Mouse (Mus musculus) midbrain, embryonic 10.5 days (tissue): ENCODE data around the gene Fam234a. TPM values are rescaled to one million over a fixed set of nuclear protein-coding genes. Genes with fewer than 3 reads are reported as not detected.

Experiments used
- DNase-seq: peaks from one replicate; pipeline ENCODE4 v3.0.0-alpha.2; 2017; ENCODE audit warnings: low spot score
- H3K27ac ChIP-seq: fragments of 300-500 bp; sonication (generic); replicated peaks from 2 replicates; pipeline ENCODE4 v1.5.1; 2016; ENCODE audit warnings: mild to moderate bottlenecking
- H3K27me3 ChIP-seq: fragments of 300-500 bp; sonication (generic); 2 replicates; pipeline ENCODE4 v1.6.1; 2016; ENCODE audit warnings: low read depth, mild to moderate bottlenecking; ENCODE audit not compliant: poor library complexity, severe bottlenecking
- H3K36me3 ChIP-seq: fragments of 300-500 bp; sonication (generic); 2 replicates; pipeline ENCODE4 v1.6.1; 2016; ENCODE audit warnings: mild to moderate bottlenecking, moderate library complexity
- H3K4me1 ChIP-seq: fragments of 300-500 bp; sonication (generic); 2 replicates; pipeline ENCODE4 v1.6.1; 2016
- H3K4me3 ChIP-seq: fragments of 300-500 bp; sonication (generic); 2 replicates; pipeline ENCODE4 v1.5.1; 2016; ENCODE audit warnings: mild to moderate bottlenecking, moderate library complexity
- H3K9me3 ChIP-seq: fragments of 300-500 bp; sonication (generic); replicated peaks from 2 replicates; pipeline ENCODE4 v1.6.1; 2016; ENCODE audit warnings: mild to moderate bottlenecking
- WGBS: fragments of 180-500 bp; shearing (Covaris S2); methylation state at CpG from one replicate; pipeline ENCODE4 v1.1.7; 2016; 5-methylcytosine and 5-hydroxymethylcytosine counted together
- polyA plus RNA-seq: library from polyadenylated mRNA; unstranded; fragments of >200 nt; fragmentation: Nextera tagmentation; extraction: Ambion mirVana; gene quantifications from 2 replicates; pipeline ENCODE4 v1.2.1, GENCODE M21; 2016

Gene Fam234a
- polyA plus RNA-seq, 1 experiment from 2014 or later: 27.6 TPM

DNA sequence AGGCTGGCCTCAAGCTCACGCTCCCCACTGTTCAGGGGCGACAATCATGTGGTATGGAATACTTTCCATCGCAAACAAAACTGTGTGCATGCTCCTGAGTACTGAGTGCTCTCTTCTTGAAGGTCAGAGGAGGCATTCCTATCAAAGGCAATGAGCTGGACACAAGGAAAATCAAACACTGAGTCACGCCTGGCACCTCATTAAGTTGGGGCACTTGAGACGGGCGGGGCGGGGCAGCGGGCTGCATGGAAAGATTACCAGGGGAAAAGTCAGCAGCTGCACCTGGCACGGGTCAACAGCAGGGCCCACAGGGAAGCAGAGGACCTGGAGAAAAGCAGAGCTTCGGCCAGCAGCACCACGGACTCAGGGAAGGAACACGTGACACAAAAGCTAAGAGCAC is 18.9 kb downstream of the Fam234a start:
- Histone ChIP-seq H3K36me3 (no peaks in the 10 kb centered on the region), H3K4me3 (no peak overlapping the region), H3K27ac (no peak overlapping the region), H3K4me1 (no peaks in the 10 kb centered on the region), H3K9me3 (no peaks in the 10 kb centered on the region), H3K27me3 (no peaks in the 10 kb centered on the region)
- no peak for DNase-seq
- WGBS: 89% methylated on average over 12 of the region's 12 CpGs

DNA sequence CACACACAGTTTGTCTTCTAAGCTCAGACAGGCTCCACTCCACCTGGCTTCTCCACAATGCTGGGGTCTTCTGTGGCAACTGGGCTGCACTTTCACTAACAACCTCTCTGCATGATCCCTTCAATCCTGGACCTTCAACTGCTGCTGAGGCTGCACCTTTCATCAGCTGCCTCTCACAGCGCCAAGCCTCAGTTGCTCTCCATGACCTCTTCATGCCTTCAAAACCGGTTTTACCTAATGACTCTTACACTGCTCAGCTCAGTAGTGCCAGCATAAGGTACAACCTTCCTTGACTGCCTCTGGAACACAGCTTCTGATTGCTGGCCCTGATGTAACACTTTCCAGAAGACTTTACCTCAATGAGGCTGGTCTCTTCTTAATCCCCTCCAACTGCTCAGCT is 22.5 kb downstream of the Fam234a start:
- no peaks in the 10 kb centered on the region for H3K9me3 ChIP-seq
- no peak for DNase-seq
- no peaks in the 10 kb centered on the region for H3K27me3 ChIP-seq
- H3K4me1 ChIP-seq: no peaks in the 10 kb centered on the region
- no peak overlapping the region for H3K4me3 ChIP-seq
- H3K36me3 ChIP-seq: 0 out of 2 replicates have a peak, but pooled peaks cover 10% of the 10 kb centered on the region
- H3K27ac ChIP-seq: no peak overlapping the region
- WGBS: 77% methylated on average over 2 of the region's 2 CpGs

- no peak for DNase-seq
- WGBS: 88% methylated on average over 11 of the region's 11 CpGs
- Histone ChIP-seq H3K27me3 (no peaks in the 10 kb centered on the region), H3K36me3 (peaks cover 8% of the 10 kb centered on the region), H3K4me1 (no peaks in the 10 kb centered on the region), H3K27ac (no peak overlapping the region), H3K9me3 (no peaks in the 10 kb centered on the region), H3K4me3 (no peak overlapping the region)
These were observed 31.4 kb downstream of the Fam234a start for GRCm38 (mm10) chr17:26212681-26213080.

DNA sequence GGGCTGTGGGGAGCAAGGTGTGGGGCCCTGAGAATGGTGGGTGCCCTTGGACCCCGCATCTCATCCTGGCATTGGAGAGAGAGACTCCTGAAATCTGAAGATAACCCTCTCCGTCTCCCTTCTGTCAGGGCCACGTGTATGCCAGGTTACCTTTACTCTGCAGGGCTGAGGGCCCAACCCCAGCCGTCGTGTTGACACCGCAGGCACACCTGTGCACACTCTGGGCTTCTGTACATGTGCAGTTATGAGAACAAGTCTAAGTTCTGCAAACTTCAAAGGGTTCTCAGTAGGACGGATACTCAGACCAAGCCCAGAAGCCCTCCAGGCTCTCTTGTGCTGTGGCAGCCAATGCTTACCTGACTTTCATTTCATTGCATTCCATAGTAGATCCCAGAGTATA is 31.8 kb downstream of the Fam234a start:
- 90% methylated on average over 7 of the region's 7 CpGs for WGBS
- no peak overlapping the region for H3K4me3 ChIP-seq
- no peaks in the 10 kb centered on the region for H3K4me1 ChIP-seq
- H3K9me3 ChIP-seq: no peaks in the 10 kb centered on the region
- no peak for DNase-seq
- H3K27me3 ChIP-seq: no peaks in the 10 kb centered on the region
- no peak overlapping the region for H3K27ac ChIP-seq
- H3K36me3 ChIP-seq: peaks cover 8% of the 10 kb centered on the region

- H3K27ac ChIP-seq: no peak within 1 kb of the TSS
- no peak within 1 kb of the TSS for H3K4me3 ChIP-seq
- DNase-seq: no peak
- H3K36me3 ChIP-seq: no peaks in the 10 kb centered on the region
- H3K9me3 ChIP-seq: no peaks in the 10 kb centered on the region
- WGBS: 89% methylated on average over 12 of the region's 12 CpGs
- H3K27me3 ChIP-seq: peaks cover 33% of the 10 kb centered on the region
- peaks cover 23% of the 10 kb centered on the region for H3K4me1 ChIP-seq
These were observed 36.4 kb downstream of the Fam234a start, which contains the start of gene Arhgdig for GRCm38 (mm10) chr17:26207686-26208085. Arhgdig (minus strand) TSS chr17:26207786.

GRCm38 (mm10) chr17:26206392-26206791 is 37.6 kb downstream of the Fam234a start:
- WGBS: 85% methylated on average over 1 of the region's 1 CpGs
- Histone ChIP-seq H3K9me3 (no peaks in the 10 kb centered on the region), H3K36me3 (no peaks in the 10 kb centered on the region), H3K27ac (no peak overlapping the region), H3K27me3 (peaks cover 46% of the 10 kb centered on the region), H3K4me3 (no peak overlapping the region), H3K4me1 (peaks cover 26% of the 10 kb centered on the region)
- no peak for DNase-seq

DNA sequence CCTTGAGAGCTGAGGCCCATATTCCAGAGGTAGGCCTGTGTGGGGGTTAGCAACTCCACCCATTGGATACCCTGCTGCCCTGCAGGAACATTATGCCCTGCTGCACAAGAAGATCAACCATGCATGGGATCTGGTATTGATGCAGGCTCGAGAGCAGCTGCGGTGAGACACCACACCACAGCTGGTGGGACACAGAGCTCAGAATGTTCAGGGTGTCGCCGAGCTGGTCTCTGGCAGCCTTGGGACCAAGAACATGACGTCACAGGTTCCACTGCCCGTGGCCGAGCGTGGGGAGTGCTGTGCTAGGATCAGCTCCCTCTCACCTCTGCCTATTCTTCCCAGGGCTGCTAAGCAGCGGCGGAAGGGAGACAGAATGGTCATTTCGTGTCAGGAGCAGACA is 39.3 kb downstream of the Fam234a start:
- H3K27me3 ChIP-seq: peaks cover 63% of the 10 kb centered on the region
- DNase-seq: no peak
- H3K4me1 ChIP-seq: peaks cover 37% of the 10 kb centered on the region
- H3K36me3 ChIP-seq: no peaks in the 10 kb centered on the region
- 36% methylated on average over 11 of the region's 11 CpGs for WGBS
- H3K9me3 ChIP-seq: no peaks in the 10 kb centered on the region
- H3K4me3 ChIP-seq: no peak overlapping the region
- H3K27ac ChIP-seq: no peak overlapping the region; the same call in 1 of the 2 replicates

DNA sequence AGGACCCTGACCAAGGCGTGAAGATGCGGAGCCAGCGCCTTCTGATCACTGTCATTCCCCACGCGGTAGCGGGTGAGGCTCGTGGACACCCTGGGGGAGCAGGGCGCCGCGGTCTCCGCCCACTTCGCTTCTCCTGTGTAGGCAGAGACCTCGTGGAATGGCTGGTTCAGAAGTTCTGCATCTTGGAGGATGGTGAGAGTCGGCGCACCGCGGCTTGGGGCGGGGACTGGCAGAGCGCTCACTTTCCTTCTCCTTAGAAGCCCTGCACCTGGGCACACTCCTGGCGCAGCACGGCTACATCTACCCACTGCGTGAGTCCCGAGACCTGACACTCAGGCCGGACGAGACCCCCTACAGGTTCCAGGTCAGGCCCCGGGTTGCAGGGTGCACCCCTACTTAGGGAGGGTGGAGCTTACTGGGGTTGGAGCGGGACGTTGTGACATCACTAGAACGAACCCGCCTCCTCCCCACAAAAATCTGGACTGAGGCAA is 40.7 kb downstream of the Fam234a start:
- H3K9me3 ChIP-seq: no peaks in the 10 kb centered on the region
- H3K27ac ChIP-seq: no peak overlapping the region
- WGBS: 1% methylated on average over 30 of the region's 30 CpGs
- peaks cover 76% of the 10 kb centered on the region for H3K27me3 ChIP-seq
- H3K36me3 ChIP-seq: 0 out of 2 replicates have a peak, but pooled peaks cover 7% of the 10 kb centered on the region
- DNase-seq: no peak
- peak overlapping the region; percentile 55 for H3K4me3 ChIP-seq
- H3K4me1 ChIP-seq: peaks cover 37% of the 10 kb centered on the region

DNA sequence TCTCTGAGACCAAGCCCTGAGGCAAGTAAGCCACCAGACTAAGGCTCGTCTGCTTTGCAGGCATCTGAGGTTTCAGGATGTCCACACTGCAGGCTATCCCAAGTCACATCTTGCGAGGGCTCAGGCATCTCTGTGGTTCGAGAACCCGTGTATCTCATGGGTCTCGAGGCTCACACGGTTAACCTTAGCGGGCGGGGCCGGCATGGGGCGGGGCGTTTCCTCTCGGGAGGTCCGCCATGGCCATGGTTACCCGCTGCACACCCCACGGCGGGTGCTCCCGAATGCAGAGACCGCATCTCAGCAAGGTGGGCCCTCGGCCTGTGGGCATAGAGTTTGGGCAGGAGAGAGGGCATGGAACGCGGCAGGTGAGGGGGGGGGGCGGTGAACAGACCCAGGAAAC is 41.3 kb downstream of the Fam234a start, which contains the start of gene Rgs11:
Gene Rgs11 (plus strand): TSS at position 215 of the 400 bp plus-strand sequence.
- H3K4me1 ChIP-seq: peaks cover 37% of the 10 kb centered on the region
- no peaks in the 10 kb centered on the region for H3K9me3 ChIP-seq
- H3K4me3 ChIP-seq: peak within 1 kb of the TSS; percentile 64
- DNase-seq: no peak
- 0 out of 2 replicates have a peak within 1 kb of the TSS, but pooled peaks have one; percentile 1 for H3K27ac ChIP-seq
- peaks cover 13% of the 10 kb centered on the region for H3K36me3 ChIP-seq
- WGBS: 2% methylated on average over 22 of the region's 22 CpGs
- H3K27me3 ChIP-seq: peaks cover 76% of the 10 kb centered on the region

DNA sequence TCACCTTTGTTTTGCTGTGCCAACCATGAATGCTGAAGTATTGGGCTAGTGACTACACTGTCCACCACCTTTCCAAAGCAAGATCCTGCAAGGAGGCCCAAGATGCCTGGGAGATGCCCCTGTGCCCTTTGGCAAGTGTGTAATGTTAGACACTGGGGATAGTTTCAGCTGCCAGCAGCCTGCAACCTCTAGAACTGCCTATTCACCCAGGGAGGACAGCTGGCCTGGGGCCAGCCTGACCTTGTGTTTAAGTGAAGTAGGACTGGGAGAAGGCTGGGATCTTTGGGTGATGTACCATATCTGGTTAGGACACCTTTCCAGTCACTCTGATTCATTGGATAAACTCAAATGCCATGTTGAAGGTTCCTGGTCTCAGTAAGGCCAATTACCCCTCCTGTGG is 42.0 kb downstream of the Fam234a start:
- Histone ChIP-seq H3K4me3 (no peak overlapping the region; the same call in 1 of the 2 replicates), H3K9me3 (no peaks in the 10 kb centered on the region), H3K36me3 (peaks cover 20% of the 10 kb centered on the region), H3K27me3 (peaks cover 76% of the 10 kb centered on the region), H3K4me1 (peaks cover 37% of the 10 kb centered on the region), H3K27ac (no peak overlapping the region)
- DNase-seq: no peak

DNA sequence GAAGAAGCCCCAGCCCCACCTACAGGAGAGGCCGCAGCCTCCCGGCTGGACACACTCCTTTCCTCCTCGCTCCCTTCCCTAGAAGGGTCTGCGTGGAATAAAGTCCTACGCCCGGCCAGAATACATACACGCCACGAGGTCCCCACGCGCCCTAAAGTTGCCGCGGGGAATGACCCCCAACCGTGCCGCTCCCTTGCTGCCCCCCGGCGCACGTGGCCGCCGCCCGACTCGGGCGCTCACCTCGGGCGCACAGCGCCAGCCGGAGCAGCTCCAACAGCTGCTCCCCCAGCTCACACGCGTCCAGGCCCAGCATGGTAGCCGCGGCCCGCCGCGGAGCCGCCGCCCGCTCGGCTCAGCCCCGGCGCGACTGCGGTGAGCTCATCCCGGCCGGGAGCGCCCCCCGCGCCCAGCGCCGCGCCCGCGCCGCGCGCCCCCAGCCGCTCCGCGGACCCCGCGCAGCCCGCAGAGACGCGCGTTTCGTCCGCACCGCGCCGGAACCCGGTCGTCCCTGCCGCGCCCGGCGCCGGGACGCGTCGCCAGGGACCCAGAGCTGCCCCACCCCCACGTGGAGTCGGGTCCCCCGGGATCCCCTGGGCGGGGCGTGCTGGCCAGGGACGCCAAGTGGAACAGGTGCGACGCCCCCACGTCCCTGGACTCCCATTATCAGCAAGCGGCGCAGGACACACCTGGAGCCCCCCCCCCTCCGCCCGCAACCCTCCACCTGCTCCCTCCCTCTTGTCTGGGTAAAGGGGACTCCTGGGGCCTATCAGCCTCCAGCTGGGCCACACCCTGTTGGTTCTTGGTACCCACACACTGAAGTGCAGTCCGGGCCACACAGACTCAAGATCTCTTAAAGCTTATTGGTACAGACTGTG is 43.0 kb downstream of the Fam234a start:
- H3K27ac ChIP-seq: peak overlapping the region; percentile 73
- H3K4me1 ChIP-seq: peaks cover 37% of the 10 kb centered on the region
- WGBS: 3% methylated on average over 90 of the region's 92 CpGs
- peaks cover 76% of the 10 kb centered on the region for H3K27me3 ChIP-seq
- DNase-seq: no peak
- H3K4me3 ChIP-seq: peak overlapping the region; percentile 64
- H3K9me3 ChIP-seq: no peaks in the 10 kb centered on the region
- peaks cover 30% of the 10 kb centered on the region for H3K36me3 ChIP-seq

DNA sequence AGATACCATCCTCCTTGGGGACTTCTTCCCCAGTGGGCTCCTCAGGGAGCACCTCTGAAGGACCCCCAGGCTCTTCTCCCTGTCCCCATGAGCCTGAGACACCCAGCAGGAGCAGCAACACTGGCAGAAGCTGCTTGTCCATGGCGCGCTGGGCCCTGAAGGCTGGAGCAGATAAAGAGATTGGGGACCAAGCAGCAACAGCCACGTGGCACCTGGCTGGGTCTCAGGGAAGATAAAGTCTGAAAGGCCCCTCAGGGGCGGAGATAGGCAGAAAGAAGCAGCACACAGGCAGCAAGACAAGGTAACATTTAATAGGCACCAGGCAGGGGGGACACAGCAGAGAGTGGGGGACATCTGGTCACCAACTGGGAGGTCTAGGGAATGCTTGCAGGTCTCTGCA is 45.1 kb downstream of the Fam234a start, which contains the start of gene Pdia2:
Gene Pdia2 (minus strand): TSS at position 196 of the 400 bp plus-strand sequence.
- H3K36me3 ChIP-seq: peaks cover 51% of the 10 kb centered on the region
- peaks cover 55% of the 10 kb centered on the region for H3K27me3 ChIP-seq

More for the DNA sequence above, 45.1 kb downstream of the Fam234a start, which contains the start of gene Pdia2:
- Histone ChIP-seq H3K4me3 (no peak within 1 kb of the TSS; the same call in 1 of the 2 replicates), H3K27ac (no peak within 1 kb of the TSS), H3K4me1 (peaks cover 24% of the 10 kb centered on the region), H3K9me3 (no peaks in the 10 kb centered on the region)
- DNase-seq: no peak
- 71% methylated on average over 4 of the region's 4 CpGs for WGBS
